Comparison of ENCODE assay signal across 8 mouse cellular contexts in genomic region chr6:142867471-142868055, GRCm38 (mm10).
A peak's percentile ranks its signal among the peaks of the same experiment; 100 is the strongest.
DNase-seq lines count a peak whose midpoint lies in the region.

No protein-coding gene starts in this region.

- 49% methylated on average over 9 of the region's 9 CpGs for WGBS in forebrain, embryonic 10.5 days

- no peaks in the 10 kb centered on the region for H3K9me3 ChIP-seq in forebrain, embryonic 10.5 days

- peaks cover 19% of the 10 kb centered on the region for H3K4me1 ChIP-seq in forebrain, embryonic 10.5 days

- peak; percentile 82 for DNase-seq in kidney, postnatal 10 days
- no peak for DNase-seq in kidney, adult 8-10 months
- DNase-seq in brain, adult 2 months (ENCODE audit: low read depth, low spot score), result peak; percentile 81
- no peak for DNase-seq in forebrain, embryonic 10.5 days (ENCODE audit: extremely low spot score, low spot score)
- DNase-seq in layer of hippocampus, adult 9-10 months (ENCODE audit: low spot score), result peak; percentile 41
- peak; percentile 70 for DNase-seq in naive thymus-derived CD4-positive, alpha-beta T cell, adult 2 months (ENCODE audit: low read depth)
- no peak for DNase-seq in spleen, adult 18-20 months
- no peak for DNase-seq in adrenal gland, postnatal 36 days

- H3K27ac ChIP-seq in forebrain, embryonic 10.5 days, result peak overlapping the region; percentile 81

- H3K36me3 ChIP-seq in forebrain, embryonic 10.5 days (replicated peaks), result no peaks in the 10 kb centered on the region

- peak overlapping the region; percentile 13; the same call in 1 of the 2 replicates for H3K4me3 ChIP-seq in forebrain, embryonic 10.5 days

- no peaks in the 10 kb centered on the region for H3K27me3 ChIP-seq in forebrain, embryonic 10.5 days (ENCODE audit: poor library complexity, severe bottlenecking)

Comparison
In these comparisons a context has a peak if more than half of its experiments do, and no peak if none do; other contexts are left out.
1. DNase-seq: peak in kidney, postnatal 10 days (single experiment), brain, adult 2 months (single experiment), layer of hippocampus, adult 9-10 months (single experiment) and naive thymus-derived CD4-positive, alpha-beta T cell, adult 2 months (single experiment); none in kidney, adult 8-10 months (0 of 2), forebrain, embryonic 10.5 days (single experiment), spleen, adult 18-20 months (0 of 2) and adrenal gland, postnatal 36 days (0 of 2).